ENCODE assay signal across 31 mouse cellular contexts in genomic region chr5:75557636-75558035, GRCm38 (mm10). TPM values are rescaled to one million over a fixed set of nuclear protein-coding genes. Genes with fewer than 3 reads are reported as not detected.
"Had no signal": no experiment of that assay in that cellular context is flagged by ENCODE, and none has a peak within 500 bp of the region (broad histone marks: within the 10 kb centered on the region; RNA-seq: fewer than 3 reads in every experiment).

No protein-coding gene starts in this region.

- ATAC-seq: liver, embryonic 12.5 days; liver, postnatal 0 days; lung, postnatal 0 days; midbrain, embryonic 13.5 days; midbrain, embryonic 15.5 days; midbrain, embryonic 16.5 days had no signal

- H3K36me3 ChIP-seq: limb, embryonic 10.5 days; limb, embryonic 12.5 days; limb, embryonic 13.5 days; limb, embryonic 15.5 days; liver, embryonic 12.5 days; liver, embryonic 13.5 days; liver, embryonic 15.5 days; lung, embryonic 15.5 days; midbrain, embryonic 10.5 days; midbrain, embryonic 12.5 days; midbrain, embryonic 13.5 days; midbrain, embryonic 15.5 days had no signal

- H3K4me1 ChIP-seq: limb, embryonic 12.5 days; limb, embryonic 13.5 days; limb, embryonic 15.5 days; lung, embryonic 15.5 days; megakaryocyte, embryonic 14.5 days; midbrain, embryonic 10.5 days; midbrain, embryonic 12.5 days; midbrain, embryonic 13.5 days; midbrain, embryonic 15.5 days had no signal

- H3K4me2 ChIP-seq: limb, embryonic 12.5 days; limb, embryonic 13.5 days; limb, embryonic 15.5 days; liver, embryonic 11.5 days; liver, embryonic 12.5 days; liver, embryonic 13.5 days; liver, embryonic 15.5 days; lung, embryonic 14.5 days; lung, embryonic 15.5 days; midbrain, embryonic 11.5 days; midbrain, embryonic 12.5 days; midbrain, embryonic 13.5 days; midbrain, embryonic 15.5 days had no signal

- H3K9ac ChIP-seq: limb, embryonic 12.5 days; limb, embryonic 13.5 days; limb, embryonic 15.5 days; liver, embryonic 12.5 days; liver, embryonic 13.5 days; liver, embryonic 14.5 days; liver, embryonic 15.5 days; liver, postnatal 0 days; lung, embryonic 14.5 days; lung, embryonic 15.5 days; midbrain, embryonic 12.5 days; midbrain, embryonic 13.5 days; midbrain, embryonic 15.5 days had no signal

- H3K4me3 ChIP-seq: limb, embryonic 10.5 days; limb, embryonic 12.5 days; limb, embryonic 13.5 days; limb, embryonic 15.5 days; liver, embryonic 12.5 days; liver, embryonic 13.5 days; liver, embryonic 15.5 days; lung, embryonic 15.5 days; megakaryocyte, embryonic 14.5 days; midbrain, embryonic 10.5 days; midbrain, embryonic 12.5 days; midbrain, embryonic 13.5 days; midbrain, embryonic 15.5 days; myocyte had no signal

- DNase-seq: left cerebral cortex, postnatal 4 days; liver; liver, embryonic 13.5 days; liver, postnatal 0 days; lung, adult 18-20 months; lung, adult 2 months; lung, embryonic 14.5 days; lung, postnatal 10 days; lung, postnatal 14 days; lung, postnatal 36 days; lung, postnatal 4 days; midbrain, embryonic 14.5 days had no signal

- H3K27me3 ChIP-seq: limb, embryonic 12.5 days; limb, embryonic 13.5 days; limb, embryonic 15.5 days; liver, embryonic 12.5 days; liver, embryonic 13.5 days; liver, embryonic 15.5 days; midbrain, embryonic 12.5 days; midbrain, embryonic 13.5 days; midbrain, embryonic 15.5 days had no signal

- H3K9me3 ChIP-seq: limb, embryonic 10.5 days; limb, embryonic 12.5 days; limb, embryonic 13.5 days; limb, embryonic 15.5 days; liver, embryonic 12.5 days; liver, embryonic 13.5 days; liver, embryonic 15.5 days; lung, embryonic 15.5 days; midbrain, embryonic 10.5 days; midbrain, embryonic 12.5 days; midbrain, embryonic 13.5 days; midbrain, embryonic 15.5 days had no signal

- H3K27ac ChIP-seq: limb, embryonic 10.5 days; limb, embryonic 12.5 days; limb, embryonic 13.5 days; limb, embryonic 15.5 days; liver, embryonic 12.5 days; liver, embryonic 13.5 days; liver, embryonic 14.5 days; liver, embryonic 15.5 days; lung, embryonic 15.5 days; macrophage; midbrain, embryonic 10.5 days; midbrain, embryonic 12.5 days; midbrain, embryonic 13.5 days; midbrain, embryonic 15.5 days had no signal

RNA-seq across cellular contexts. Expression of gene Kit, which starts 17.1 kb away (rescaled TPM):
- polyA plus RNA-seq: myocyte had no signal
